Mouse (Mus musculus): ENCODE measurements at regions not wholly inside any gene's neighbourhood (a gene's known extent, or its start where the extent isn't known, plus 50 kb on each side); places are given as distances from the start of the nearest gene placed in this dataset.

DNA sequence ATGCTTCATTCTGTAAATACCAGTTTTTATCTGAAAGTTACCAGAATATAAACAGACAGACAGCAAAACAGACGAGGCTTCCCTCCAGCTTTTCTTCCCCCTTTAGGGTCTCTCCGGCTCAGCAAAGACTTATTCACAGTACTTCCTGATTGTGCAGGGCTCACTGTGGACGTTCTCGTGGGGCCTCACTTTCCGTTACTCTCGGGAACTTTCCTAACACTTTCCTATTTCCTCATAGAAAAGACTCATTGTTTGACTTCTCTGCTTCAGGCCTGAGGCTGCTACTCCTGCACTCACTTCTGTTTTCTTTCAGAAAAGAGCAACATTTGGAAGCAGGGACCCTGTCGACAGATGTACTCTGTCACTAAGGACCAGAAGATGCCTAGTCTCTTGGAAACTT is 197.4 kb downstream of the Tgfb2 start:
- H3K36me3 ChIP-seq (ENCODE audit: control insufficient read depth, insufficient read depth, low read length), result no peaks in the 10 kb centered on the region
- H3K9ac ChIP-seq (ENCODE audit: low read length), result no peak overlapping the region
- TF ChIP-seq EP300 (optimal IDR thresholded peaks at IDR 0.05) (no peak), CTCF (IDR thresholded peaks at IDR 0.05; ENCODE audit: low read depth) (no peak)
- no peaks in the 10 kb centered on the region for H3K27me3 ChIP-seq (ENCODE audit: control insufficient read depth, insufficient read depth, low read length)
- WGBS, result 20% methylated on average over 7 of the region's 7 CpGs
- H3K4me3 ChIP-seq (ENCODE audit: low read depth, low read length), result no peak overlapping the region
- no peaks in the 10 kb centered on the region for H3K9me3 ChIP-seq (ENCODE audit: control insufficient read depth, low read length)
- H3K27ac ChIP-seq (replicated peaks), result peak overlapping the region; percentile 31; the same call in 1 of the 2 replicates
- no peak for ATAC-seq (ENCODE audit: low FRiP score, low TSS enrichment)
- no peak overlapping the region for H3K4me2 ChIP-seq (replicated peaks; ENCODE audit: low read depth)
- H3K4me1 ChIP-seq (replicated peaks; ENCODE audit: control insufficient read depth, insufficient read depth), result no peaks in the 10 kb centered on the region
- DNase-seq (ENCODE audit: low spot score), result no peak

DNA sequence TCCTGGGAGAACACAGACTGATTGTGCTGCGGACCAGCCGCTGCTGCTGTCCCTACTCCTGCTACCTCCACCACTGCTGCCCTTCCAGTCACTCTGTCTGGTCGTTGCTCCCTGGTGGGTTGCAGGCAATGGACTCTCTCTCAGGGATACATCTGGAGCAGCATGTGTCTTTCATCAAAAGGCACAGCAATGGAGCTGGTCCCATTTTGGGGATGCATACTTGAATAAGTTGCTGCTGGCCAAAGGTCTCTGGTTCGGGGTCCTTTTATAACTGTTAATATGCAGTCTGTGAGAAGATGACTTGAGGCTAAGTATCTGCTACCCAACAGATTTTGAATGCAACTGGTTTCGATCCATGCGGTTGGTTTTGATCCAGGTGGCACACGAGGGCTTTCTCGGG is 197.8 kb downstream of the Tgfb2 start:
- TF ChIP-seq CTCF (IDR thresholded peaks at IDR 0.05; ENCODE audit: low read depth), result no peak
- no peak for TF ChIP-seq EP300 (optimal IDR thresholded peaks at IDR 0.05)
- no peaks in the 10 kb centered on the region for H3K9me3 ChIP-seq (ENCODE audit: control insufficient read depth, low read length)
- H3K4me1 ChIP-seq (replicated peaks; ENCODE audit: control insufficient read depth, insufficient read depth), result no peaks in the 10 kb centered on the region
- ATAC-seq (ENCODE audit: low FRiP score, low TSS enrichment) (no peak), DNase-seq (ENCODE audit: low spot score) (no peak)
- 51% methylated on average over 8 of the region's 8 CpGs for WGBS
- H3K4me2 ChIP-seq (replicated peaks; ENCODE audit: low read depth), result no peak overlapping the region
- H3K27ac ChIP-seq (replicated peaks), result peak overlapping the region; percentile 31; the same call in 1 of the 2 replicates
- H3K4me3 ChIP-seq (ENCODE audit: low read depth, low read length), result no peak overlapping the region
- H3K27me3 ChIP-seq (ENCODE audit: control insufficient read depth, insufficient read depth, low read length), result no peaks in the 10 kb centered on the region
- no peaks in the 10 kb centered on the region for H3K36me3 ChIP-seq (ENCODE audit: control insufficient read depth, insufficient read depth, low read length)
- H3K9ac ChIP-seq (ENCODE audit: low read length), result no peak overlapping the region

DNA sequence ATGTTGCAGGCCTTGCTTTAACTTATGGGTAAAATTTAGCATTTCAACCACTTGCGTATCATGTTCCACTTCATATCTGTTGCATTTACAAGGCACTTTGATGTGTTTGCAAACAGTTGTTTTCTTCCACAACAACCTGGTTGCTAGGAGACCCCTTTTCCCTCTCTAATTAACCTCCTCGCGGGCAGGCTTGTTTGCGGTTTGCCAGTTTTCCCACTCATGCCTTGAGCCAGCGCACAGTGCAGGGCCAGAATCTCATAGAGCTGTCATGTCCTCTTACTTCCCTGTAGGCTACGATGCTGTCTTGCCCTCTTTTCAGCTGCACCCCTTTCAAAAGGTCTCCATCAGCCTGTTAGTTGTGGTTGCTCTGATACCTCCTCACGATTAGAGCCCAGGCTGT is 199.3 kb downstream of the Tgfb2 start:
- Histone ChIP-seq H3K36me3 (ENCODE audit: control insufficient read depth, insufficient read depth, low read length) (no peaks in the 10 kb centered on the region), H3K4me2 (replicated peaks; ENCODE audit: low read depth) (no peak overlapping the region), H3K4me1 (replicated peaks; ENCODE audit: control insufficient read depth, insufficient read depth) (no peaks in the 10 kb centered on the region), H3K9ac (ENCODE audit: low read length) (no peak overlapping the region), H3K27me3 (ENCODE audit: control insufficient read depth, insufficient read depth, low read length) (no peaks in the 10 kb centered on the region), H3K4me3 (ENCODE audit: low read depth, low read length) (no peak overlapping the region), H3K27ac (replicated peaks) (no peak overlapping the region), H3K9me3 (ENCODE audit: control insufficient read depth, low read length) (no peaks in the 10 kb centered on the region)
- ATAC-seq (ENCODE audit: low FRiP score, low TSS enrichment) (no peak), DNase-seq (ENCODE audit: low spot score) (no peak)
- TF ChIP-seq CTCF (IDR thresholded peaks at IDR 0.05; ENCODE audit: low read depth) (no peak), EP300 (optimal IDR thresholded peaks at IDR 0.05) (no peak)
- whole genome bisulfite sequencing, result 86% methylated on average over 7 of the region's 7 CpGs

DNA sequence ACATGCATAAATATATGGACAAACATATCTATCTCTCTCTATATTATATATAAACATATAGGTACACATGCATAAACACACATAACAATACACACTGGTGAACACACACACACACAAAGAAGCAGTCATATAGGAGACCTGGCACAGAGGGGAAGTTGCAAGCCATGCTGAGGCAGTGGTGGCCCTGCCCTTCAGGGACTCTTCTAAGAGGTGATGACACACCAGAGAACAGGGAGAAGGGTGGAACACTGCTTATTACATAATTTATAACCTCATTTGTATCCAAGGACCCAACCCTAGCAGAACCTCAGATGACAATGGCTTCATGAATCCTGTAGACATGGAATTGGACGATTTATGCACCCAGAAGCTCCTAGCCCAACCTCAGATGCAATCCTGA is 199.9 kb downstream of the Tgfb2 start:
- DNase-seq (ENCODE audit: low spot score) (no peak), ATAC-seq (ENCODE audit: low FRiP score, low TSS enrichment) (no peak)
- no peak for TF ChIP-seq EP300 (optimal IDR thresholded peaks at IDR 0.05)
- no peak for TF ChIP-seq CTCF (IDR thresholded peaks at IDR 0.05; ENCODE audit: low read depth)
- no peaks in the 10 kb centered on the region for H3K4me1 ChIP-seq (replicated peaks; ENCODE audit: control insufficient read depth, insufficient read depth)
- no peak overlapping the region for H3K9ac ChIP-seq (ENCODE audit: low read length)
- WGBS, result 55% methylated on average over 1 of the region's 1 CpGs
- no peak overlapping the region for H3K27ac ChIP-seq (replicated peaks)
- H3K4me3 ChIP-seq (ENCODE audit: low read depth, low read length), result no peak overlapping the region
- H3K4me2 ChIP-seq (replicated peaks; ENCODE audit: low read depth), result no peak overlapping the region
- no peaks in the 10 kb centered on the region for H3K27me3 ChIP-seq (ENCODE audit: control insufficient read depth, insufficient read depth, low read length)
- H3K9me3 ChIP-seq (ENCODE audit: control insufficient read depth, low read length), result no peaks in the 10 kb centered on the region
- H3K36me3 ChIP-seq (ENCODE audit: control insufficient read depth, insufficient read depth, low read length), result no peaks in the 10 kb centered on the region

DNA sequence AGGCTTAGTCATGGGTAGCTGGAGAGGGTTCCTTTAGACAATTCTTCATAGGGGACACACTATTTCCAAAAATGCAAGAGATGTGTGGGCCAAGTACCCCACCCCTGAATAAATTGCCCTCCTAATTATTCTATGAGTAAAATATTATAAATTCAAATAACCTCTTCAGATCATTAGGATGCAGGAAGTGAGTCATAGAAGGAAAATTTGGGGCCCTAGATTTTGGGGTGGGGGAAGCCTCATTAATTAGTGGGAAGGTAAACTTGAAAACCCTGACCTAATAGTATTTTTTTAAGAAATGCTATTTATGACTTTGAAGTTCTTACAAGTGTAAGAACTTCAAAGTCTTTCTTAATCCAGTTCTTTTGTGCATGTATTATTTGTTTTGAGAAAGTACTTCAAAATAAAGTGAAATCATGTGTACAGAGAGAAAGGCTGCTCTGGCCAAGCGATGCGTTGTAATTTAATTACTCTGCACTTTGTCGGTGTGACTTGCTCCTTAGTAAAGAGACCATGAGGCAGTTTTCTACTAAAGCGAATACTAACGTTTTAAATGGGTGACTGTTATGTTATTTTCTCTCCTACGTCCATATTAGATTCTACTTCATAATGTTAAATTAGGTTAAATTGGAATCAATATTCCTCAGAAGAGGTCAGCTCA is 200.6 kb downstream of the Tgfb2 start:
- no peak for ATAC-seq (ENCODE audit: low FRiP score, low TSS enrichment)
- no peaks in the 10 kb centered on the region for H3K36me3 ChIP-seq (ENCODE audit: control insufficient read depth, insufficient read depth, low read length)
- no peak overlapping the region for H3K27ac ChIP-seq (replicated peaks)
- no peak overlapping the region for H3K4me2 ChIP-seq (replicated peaks; ENCODE audit: low read depth)
- DNase-seq (ENCODE audit: low spot score), result no peak
- no peak for TF ChIP-seq CTCF (IDR thresholded peaks at IDR 0.05; ENCODE audit: low read depth)
- no peak for TF ChIP-seq EP300 (optimal IDR thresholded peaks at IDR 0.05)
- H3K27me3 ChIP-seq (ENCODE audit: control insufficient read depth, insufficient read depth, low read length), result no peaks in the 10 kb centered on the region
- H3K4me3 ChIP-seq (ENCODE audit: low read depth, low read length), result no peak overlapping the region
- 87% methylated on average over 6 of the region's 6 CpGs for WGBS
- H3K9me3 ChIP-seq (ENCODE audit: control insufficient read depth, low read length), result no peaks in the 10 kb centered on the region
- no peak overlapping the region for H3K9ac ChIP-seq (ENCODE audit: low read length)
- H3K4me1 ChIP-seq (replicated peaks; ENCODE audit: control insufficient read depth, insufficient read depth), result no peaks in the 10 kb centered on the region

DNA sequence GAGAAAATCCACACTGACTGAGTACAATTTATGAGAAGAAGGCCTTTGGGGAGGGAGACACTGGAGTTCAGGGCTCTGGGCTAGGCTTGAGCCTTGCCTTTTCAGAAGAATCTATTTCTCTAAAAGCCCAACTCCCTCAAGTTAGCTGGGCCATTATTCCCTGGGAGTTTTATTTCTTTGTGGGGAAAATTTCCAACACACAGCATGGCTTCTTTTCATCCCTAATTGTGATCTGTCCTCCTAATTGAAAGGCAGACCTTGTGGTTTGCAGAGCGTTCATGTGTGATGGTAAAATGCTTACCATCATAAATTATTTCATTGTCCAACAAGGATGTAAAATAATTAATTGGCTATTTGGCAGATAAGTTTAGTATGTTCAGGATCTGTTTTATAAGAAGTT is 204.1 kb downstream of the Tgfb2 start:
- 82% methylated on average over 1 of the region's 1 CpGs for WGBS
- Histone ChIP-seq H3K4me3 (ENCODE audit: low read depth, low read length) (no peak overlapping the region), H3K9me3 (ENCODE audit: control insufficient read depth, low read length) (no peaks in the 10 kb centered on the region), H3K9ac (ENCODE audit: low read length) (no peak overlapping the region), H3K4me2 (replicated peaks; ENCODE audit: low read depth) (no peak overlapping the region), H3K27ac (replicated peaks) (no peak overlapping the region), H3K27me3 (ENCODE audit: control insufficient read depth, insufficient read depth, low read length) (no peaks in the 10 kb centered on the region), H3K36me3 (ENCODE audit: control insufficient read depth, insufficient read depth, low read length) (no peaks in the 10 kb centered on the region), H3K4me1 (replicated peaks; ENCODE audit: control insufficient read depth, insufficient read depth) (no peaks in the 10 kb centered on the region)
- ATAC-seq (ENCODE audit: low FRiP score, low TSS enrichment) (no peak), DNase-seq (ENCODE audit: low spot score) (no peak)
- no peak for TF ChIP-seq EP300 (optimal IDR thresholded peaks at IDR 0.05)
- TF ChIP-seq CTCF (IDR thresholded peaks at IDR 0.05; ENCODE audit: low read depth), result no peak
